Mouse (Mus musculus) ES-Bruce4 (cell line): ENCODE measurements around the gene Hivep3. TPM values are rescaled to one million over a fixed set of nuclear protein-coding genes. Genes with fewer than 3 reads are reported as not detected.

ENCODE experiments used
- H3K27ac ChIP-seq: 2 replicates; pipeline ENCODE4 v1.5.1; 2012; ENCODE audit warnings: low read length, inconsistent platforms; ENCODE audit not compliant: insufficient read depth
- H3K27me3 ChIP-seq: 2 replicates; pipeline ENCODE4 v1.6.1; 2012; ENCODE audit warnings: mild to moderate bottlenecking, low read length, inconsistent platforms; ENCODE audit not compliant: control insufficient read depth, poor library complexity, insufficient read depth, severe bottlenecking
- H3K36me3 ChIP-seq: 2 replicates; pipeline ENCODE4 v1.6.1; 2012; ENCODE audit warnings: inconsistent platforms, mild to moderate bottlenecking, low read length, moderate library complexity; ENCODE audit not compliant: control insufficient read depth, poor library complexity, insufficient read depth, severe bottlenecking
- H3K4me1 ChIP-seq: one replicate; pipeline ENCODE4 v1.8.1; 2011; ENCODE audit warnings: low read length; ENCODE audit not compliant: control insufficient read depth, insufficient read depth
- H3K4me3 ChIP-seq: 2 replicates; pipeline ENCODE4 v1.5.1; 2011; ENCODE audit warnings: low read depth, mild to moderate bottlenecking, low read length
- H3K9ac ChIP-seq: 2 replicates; pipeline ENCODE4 v1.6.1; 2012; ENCODE audit warnings: low read depth, mild to moderate bottlenecking, inconsistent platforms; ENCODE audit not compliant: poor library complexity, severe bottlenecking
- H3K9me3 ChIP-seq: replicated peaks from 2 replicates; pipeline ENCODE4 v1.6.1; 2012; ENCODE audit warnings: mild to moderate bottlenecking, low read length, inconsistent platforms; ENCODE audit not compliant: control insufficient read depth, poor library complexity, insufficient read depth, severe bottlenecking
- CTCF ChIP-seq: IDR thresholded peaks from one replicate; pipeline ENCODE4 v1.8.1; 2011; ENCODE audit warnings: low read depth, low read length
- EP300 ChIP-seq: IDR thresholded peaks from 2 replicates; pipeline ENCODE4 v1.6.1; 2011; ENCODE audit warnings: low read depth, low read length; ENCODE audit not compliant: insufficient read depth
- POLR2A ChIP-seq: IDR thresholded peaks from one replicate; pipeline ENCODE4 v1.8.1; 2011; ENCODE audit warnings: low read length; ENCODE audit not compliant: insufficient read depth
- polyA plus RNA-seq: library from polyadenylated mRNA; stranded (reverse); fragments of >200 nt; gene quantifications from 2 replicates; pipeline ENCODE4 v1.2.4, GENCODE M21; 2011; ENCODE audit warnings: low read depth; ENCODE audit not compliant: missing spikeins, insufficient read depth, insufficient read length

Gene Hivep3
- polyA plus RNA-seq, 1 experiment = 0.79 TPM

DNA sequence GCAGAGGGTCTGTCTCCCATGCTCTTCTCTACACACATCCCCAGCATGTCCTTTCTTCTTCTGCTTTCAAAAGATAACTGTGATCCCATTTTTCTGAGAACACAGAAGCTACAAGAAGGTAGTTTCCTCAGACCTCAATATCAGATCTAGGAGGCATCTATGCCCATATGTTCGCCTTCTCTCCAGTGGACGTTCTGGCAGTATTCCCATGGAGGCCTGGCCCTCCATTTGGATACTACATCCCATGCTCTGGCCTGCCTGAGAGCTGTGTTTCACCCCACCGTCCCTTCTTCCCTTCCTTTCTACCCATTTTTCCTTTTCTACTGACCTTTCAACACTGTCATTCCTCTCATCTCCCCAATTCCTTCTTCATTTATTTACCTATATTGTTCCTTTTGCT lies 34.5 kb downstream of the Hivep3 start:
- Histone ChIP-seq H3K9me3 (no peaks in the 10 kb centered on the region), H3K27me3 (no peaks in the 10 kb centered on the region), H3K4me3 (no peak overlapping the region), H3K27ac (no peak overlapping the region), H3K36me3 (no peaks in the 10 kb centered on the region), H3K9ac (no peak overlapping the region), H3K4me1 (no peaks in the 10 kb centered on the region)
- TF ChIP-seq EP300 (no peak), CTCF (no peak)

DNA sequence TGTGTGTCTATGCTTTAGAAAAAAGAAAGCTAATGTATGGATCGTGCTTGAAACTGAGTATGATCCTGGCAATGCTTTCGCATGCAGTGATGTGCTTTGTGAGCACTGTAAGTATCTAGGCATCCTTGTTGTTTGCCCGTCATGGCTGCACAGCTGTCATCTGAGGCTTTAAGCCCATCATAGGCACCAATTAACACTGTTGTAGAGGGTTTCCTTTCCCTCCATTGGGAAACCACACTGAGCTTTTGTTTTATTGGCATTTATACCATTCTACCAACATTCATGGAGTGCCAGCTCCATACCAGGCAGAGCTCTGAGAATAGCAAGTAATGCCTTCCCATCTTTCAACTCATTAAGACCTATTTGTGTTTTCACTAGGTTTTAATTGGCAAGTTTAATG lies 42.3 kb downstream of the Hivep3 start:
- Histone ChIP-seq H3K4me1 (no peaks in the 10 kb centered on the region), H3K9ac (no peak overlapping the region), H3K27ac (no peak overlapping the region), H3K9me3 (no peaks in the 10 kb centered on the region), H3K36me3 (no peaks in the 10 kb centered on the region), H3K4me3 (no peak overlapping the region), H3K27me3 (no peaks in the 10 kb centered on the region)
- TF ChIP-seq CTCF (no peak), EP300 (no peak), POLR2A (no peak)

- Histone ChIP-seq H3K27me3 (no peaks in the 10 kb centered on the region), H3K27ac (no peak overlapping the region), H3K4me1 (no peaks in the 10 kb centered on the region), H3K4me3 (no peak overlapping the region), H3K9ac (no peak overlapping the region), H3K9me3 (no peaks in the 10 kb centered on the region), H3K36me3 (no peaks in the 10 kb centered on the region)
- TF ChIP-seq CTCF (no peak), EP300 (no peak), POLR2A (no peak)
Observed at GRCm38 (mm10) chr4:119777146-119777545, 43.6 kb downstream of the Hivep3 start.

DNA sequence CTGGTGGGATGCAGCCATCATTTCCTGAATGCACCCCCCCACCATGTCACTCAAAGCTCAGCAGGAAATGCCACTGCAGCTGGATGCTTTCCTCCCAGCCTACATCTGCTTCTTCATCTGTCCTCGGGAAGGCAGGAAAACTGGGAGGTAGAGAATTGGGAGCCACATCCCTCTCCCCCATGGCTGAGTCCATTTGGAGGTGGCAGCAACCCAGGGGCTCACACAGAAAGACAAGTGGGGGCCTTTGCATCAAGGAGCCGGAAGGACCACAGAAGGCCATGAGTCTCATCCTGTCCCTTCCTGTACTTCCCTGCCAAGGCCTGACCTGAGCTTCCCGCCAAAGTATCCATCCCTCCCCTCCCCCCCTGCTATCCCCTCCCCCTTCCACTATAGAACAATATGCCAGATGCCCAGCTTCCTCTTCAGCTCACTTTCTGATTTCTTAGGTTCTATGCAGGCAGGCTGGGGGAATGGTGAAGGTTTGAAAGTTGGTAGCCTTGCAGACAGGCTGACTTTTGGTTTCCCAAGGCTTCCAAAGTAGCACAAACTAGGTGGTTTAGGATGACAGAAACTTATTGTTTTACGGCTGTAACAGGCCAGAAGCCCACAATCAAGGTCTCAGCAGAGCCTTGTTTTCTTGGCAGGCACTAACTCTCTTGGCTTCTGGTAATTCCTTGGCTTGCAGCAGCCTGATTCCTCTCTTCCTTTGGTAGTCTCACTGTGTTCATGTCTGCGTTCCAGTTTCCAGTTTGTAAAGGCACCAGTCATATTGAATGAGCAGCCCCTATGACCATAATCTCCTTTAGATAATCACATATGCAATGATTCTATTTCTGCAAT lies 46.2 kb downstream of the Hivep3 start:
- H3K27me3 ChIP-seq = no peaks in the 10 kb centered on the region
- TF ChIP-seq CTCF (no peak), EP300 (no peak), POLR2A (no peak)

DNA sequence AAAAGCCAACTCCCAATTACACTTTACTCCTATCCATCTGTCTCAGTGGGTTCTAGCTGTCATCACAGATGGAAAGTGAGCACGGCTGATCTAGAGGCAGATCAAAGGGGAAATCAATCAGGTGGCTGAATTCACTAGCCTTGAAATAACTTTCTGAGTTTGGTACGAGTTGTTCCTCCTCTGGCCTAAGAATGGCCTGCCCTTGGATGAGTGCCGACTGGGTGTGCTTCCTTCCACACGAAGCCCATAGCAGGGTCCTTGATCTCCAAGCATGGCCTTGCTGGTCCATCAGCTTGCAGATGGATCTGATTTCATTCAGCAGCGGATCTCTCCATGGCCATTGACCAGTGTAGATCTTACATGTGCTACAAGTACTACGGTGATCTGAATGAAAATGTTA lies 47.3 kb downstream of the Hivep3 start:
- Histone ChIP-seq H3K27me3 (no peaks in the 10 kb centered on the region), H3K9me3 (no peaks in the 10 kb centered on the region), H3K4me1 (no peaks in the 10 kb centered on the region), H3K9ac (no peak overlapping the region), H3K4me3 (no peak overlapping the region), H3K27ac (no peak overlapping the region), H3K36me3 (no peaks in the 10 kb centered on the region)
- TF ChIP-seq EP300 (no peak), POLR2A (no peak)

More for the DNA sequence above, 46.2 kb downstream of the Hivep3 start:
- H3K9ac ChIP-seq = no peak overlapping the region
- H3K36me3 ChIP-seq = no peaks in the 10 kb centered on the region
- H3K27ac ChIP-seq = no peak overlapping the region
- no peak overlapping the region for H3K4me3 ChIP-seq
- H3K9me3 ChIP-seq = no peaks in the 10 kb centered on the region
- no peaks in the 10 kb centered on the region for H3K4me1 ChIP-seq

DNA sequence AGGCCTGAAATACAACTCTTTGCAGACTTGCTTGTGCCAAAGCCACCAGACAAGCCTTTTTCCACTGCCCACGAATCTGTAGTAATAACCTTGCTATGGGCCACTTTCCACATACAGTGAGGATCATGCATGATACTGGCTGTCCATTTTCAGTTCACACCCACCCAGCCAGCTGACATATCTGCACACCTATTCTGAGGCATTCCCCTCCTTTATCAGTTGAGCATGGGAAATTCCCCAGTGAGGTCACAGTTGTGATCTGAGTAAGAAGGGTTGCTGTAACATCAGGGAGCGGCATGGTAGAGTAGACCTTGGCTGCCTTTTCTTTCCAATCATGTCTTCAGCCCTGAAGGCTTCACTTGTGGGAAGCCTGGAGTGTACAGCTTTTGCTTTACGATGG lies 51.4 kb downstream of the Hivep3 start:
- no peaks in the 10 kb centered on the region for H3K4me1 ChIP-seq
- TF ChIP-seq POLR2A (no peak), EP300 (no peak), CTCF (no peak)
- no peak overlapping the region for H3K9ac ChIP-seq
- H3K27me3 ChIP-seq = no peaks in the 10 kb centered on the region
- H3K27ac ChIP-seq = no peak overlapping the region
- no peaks in the 10 kb centered on the region for H3K36me3 ChIP-seq
- H3K9me3 ChIP-seq = no peaks in the 10 kb centered on the region
- no peak overlapping the region for H3K4me3 ChIP-seq
